13 mouse cellular contexts compared by ENCODE assay signal in the genomic region with DNA sequence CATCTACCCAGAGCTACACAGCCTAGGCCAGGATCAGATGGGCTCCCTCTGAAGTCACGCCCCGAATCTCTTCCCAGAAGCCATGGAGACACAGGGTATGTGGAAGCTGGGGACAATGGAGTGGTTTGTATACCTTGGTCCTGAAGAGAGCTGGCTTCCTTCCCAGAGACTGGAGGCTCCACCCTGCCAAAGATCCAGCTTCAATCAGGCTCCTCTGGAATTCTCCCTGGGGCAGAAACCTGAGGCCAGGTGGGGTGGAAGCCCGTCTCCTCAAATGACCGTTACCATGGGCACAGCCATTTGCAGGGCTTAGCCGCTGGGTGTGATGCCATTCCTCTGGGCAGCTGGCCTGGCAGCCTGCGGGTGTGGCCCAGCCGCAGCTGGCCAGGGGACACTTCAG. TPM values are rescaled to one million over a fixed set of nuclear protein-coding genes. Genes with fewer than 3 reads are reported as not detected.
DNase-seq lines count a peak whose midpoint lies in the region; ATAC-seq and TF ChIP-seq lines count a peak whose summit lies in the region.
"Had no signal": no experiment of that assay in that cellular context is flagged by ENCODE, and none has a peak within 500 bp of the region (broad histone marks: within the 10 kb centered on the region; RNA-seq: fewer than 3 reads in every experiment).

No protein-coding gene starts in this region.

- H3K4me3 ChIP-seq in ES-E14 (ENCODE audit: insufficient read depth in 1 of 2, low read depth in 1 of 2, low read length in 2 of 2, poor library complexity in 1 of 2, severe bottlenecking in 1 of 2), result no peak overlapping the region
- H3K4me3 ChIP-seq in lung, embryonic 15.5 days, result no peak overlapping the region
- H3K4me3 ChIP-seq in midbrain, embryonic 15.5 days, result no peak overlapping the region
- H3K4me3 ChIP-seq: heart, embryonic 15.5 days had no signal

- H3K9me3 ChIP-seq in ES-E14 (ENCODE audit: control insufficient read depth, insufficient read depth, low read depth, low read length), result no peaks in the 10 kb centered on the region
- no peaks in the 10 kb centered on the region for H3K9me3 ChIP-seq in lung, embryonic 15.5 days
- no peaks in the 10 kb centered on the region for H3K9me3 ChIP-seq in midbrain, embryonic 15.5 days
- H3K9me3 ChIP-seq: heart, embryonic 15.5 days had no signal

- WGBS in lung, embryonic 15.5 days, result 40% methylated on average over 7 of the region's 7 CpGs
- WGBS in midbrain, embryonic 15.5 days, result 77% methylated on average over 7 of the region's 7 CpGs

- H3K27me3 ChIP-seq in lung, embryonic 15.5 days, result peaks cover 3% of the 10 kb centered on the region
- no peaks in the 10 kb centered on the region for H3K27me3 ChIP-seq in midbrain, embryonic 15.5 days (replicated peaks)

- DNase-seq in 3T3-L1 (ENCODE audit: low read depth, low spot score) (peak; percentile 72), ES-E14 (ENCODE audit: low read depth, low spot score) (peak; percentile 59)
- peak; percentile 42 to 74 for DNase-seq in kidney, adult 8-10 months
- no peak for DNase-seq in ovary, postnatal 14 days (ENCODE audit: low spot score)
- DNase-seq: cerebellum, postnatal 25 days; left cerebral cortex, postnatal 4 days; right cerebral cortex, postnatal 14 days; thymus, adult 2 months had no signal

- peak overlapping the region; percentile 59 for H3K27ac ChIP-seq in ES-E14 (ENCODE audit: insufficient read depth, low read depth, low read length, poor library complexity, severe bottlenecking)
- no peak overlapping the region for H3K27ac ChIP-seq in lung, embryonic 15.5 days
- no peak overlapping the region for H3K27ac ChIP-seq in midbrain, embryonic 15.5 days
- H3K27ac ChIP-seq: heart, embryonic 15.5 days had no signal

- peak overlapping the region; percentile 24; the same call in 1 of the 2 replicates for H3K9ac ChIP-seq in ES-E14 (ENCODE audit: insufficient read depth, low read depth, low read length, poor library complexity, severe bottlenecking)
- H3K9ac ChIP-seq in lung, embryonic 15.5 days, result no peak overlapping the region
- H3K9ac ChIP-seq in midbrain, embryonic 15.5 days, result no peak overlapping the region
- H3K9ac ChIP-seq: heart, embryonic 15.5 days had no signal

- H3K4me2 ChIP-seq in lung, embryonic 15.5 days, result no peak overlapping the region
- no peak overlapping the region for H3K4me2 ChIP-seq in midbrain, embryonic 15.5 days
- H3K4me2 ChIP-seq: heart, embryonic 15.5 days had no signal

- no peaks in the 10 kb centered on the region for H3K36me3 ChIP-seq in ES-E14 (ENCODE audit: control insufficient read depth, insufficient read depth, low read length, poor library complexity, severe bottlenecking)
- no peaks in the 10 kb centered on the region for H3K36me3 ChIP-seq in lung, embryonic 15.5 days
- H3K36me3 ChIP-seq in midbrain, embryonic 15.5 days (replicated peaks), result no peaks in the 10 kb centered on the region
- H3K36me3 ChIP-seq: heart, embryonic 15.5 days had no signal

- peak; percentile 32; the same call in 1 of the 2 replicates for ATAC-seq in lung, embryonic 15.5 days (ENCODE audit: borderline replicate concordance, extremely low read depth, low FRiP score, low TSS enrichment)
- no peak for ATAC-seq in CD4-positive, CD25-positive, alpha-beta regulatory T cell, adult 4 months
- ATAC-seq in midbrain, embryonic 15.5 days (replicated peaks), result no peak
- ATAC-seq: intestine, embryonic 16.5 days had no signal

- peaks cover 0 to 19% of the 10 kb centered on the region in 2 experiments; a peak in 2 of 4 replicates for H3K4me1 ChIP-seq in ES-E14 (ENCODE audit: control insufficient read depth in 2 of 2, insufficient read depth in 2 of 2, low read length in 2 of 2, poor library complexity in 1 of 2)
- peaks cover 15% of the 10 kb centered on the region for H3K4me1 ChIP-seq in lung, embryonic 15.5 days
- peaks cover 10% of the 10 kb centered on the region for H3K4me1 ChIP-seq in midbrain, embryonic 15.5 days

- in situ Hi-C loops in ES-E14 (cut with MboI; ENCODE audit: low sequenced_read_pairs in 2 of 2, unreplicated experiment in 2 of 2), result no loop called here

TF ChIP-seq in ES-E14, 5 proteins besides CTCF, POLR2A, EP300 and RAD21:
- no peak for TF ChIP-seq ZNF384 (IDR thresholded peaks at IDR 0.05; ENCODE audit: low read depth, low read length)
- no peak for TF ChIP-seq ZC3H11A (IDR thresholded peaks at IDR 0.05; ENCODE audit: borderline replicate concordance, low read depth, low read length)
- no peak for TF ChIP-seq MAFK (IDR thresholded peaks at IDR 0.05; ENCODE audit: insufficient read depth, low read depth, low read length)
- TF ChIP-seq HCFC1 (IDR thresholded peaks at IDR 0.05; ENCODE audit: borderline replicate concordance, insufficient read depth, low read length), result no peak
- TF ChIP-seq CHD2 (IDR thresholded peaks at IDR 0.05; ENCODE audit: low read depth, low read length), result no peak

RNA-seq across cellular contexts. Expression of gene Trpv4, which starts 6.5 kb away (rescaled TPM):
- 1.4 and 3.5 TPM in 2 replicates for total RNA-seq in ES-E14 (2012; rRNA removed)
- 2.0 and 2.2 TPM in 2 replicates for polyA plus RNA-seq in lung, embryonic 15.5 days (2015; fragmentation: Nextera tagmentation; extraction: Ambion mirVana)
- 1 to 10 TPM in 1 of 2 experiments, under 1 TPM in 1; 0.13 to 1.4 TPM for polyA plus RNA-seq in CD4-positive, CD25-positive, alpha-beta regulatory T cell, adult 4 months (2017; shearing (Covaris generic))
- 0.69 and 0.92 TPM in 2 replicates for polyA plus RNA-seq in midbrain, embryonic 15.5 days (2015; fragmentation: Nextera tagmentation; extraction: Ambion mirVana)

RNA-seq across cellular contexts. Expression of gene Gltp, which starts 26.0 kb away (rescaled TPM):
- total RNA-seq in ES-E14 (2012; rRNA removed), result 15.6 and 17.2 TPM in 2 replicates
- 95.4 and 106 TPM in 2 replicates for polyA plus RNA-seq in lung, embryonic 15.5 days (2015; fragmentation: Nextera tagmentation; extraction: Ambion mirVana)
- polyA plus RNA-seq in CD4-positive, CD25-positive, alpha-beta regulatory T cell, adult 4 months (2017; shearing (Covaris generic)), result 100 to 1,000 TPM; 217 to 251 TPM
- polyA plus RNA-seq in midbrain, embryonic 15.5 days (2015; fragmentation: Nextera tagmentation; extraction: Ambion mirVana), result 34.5 and 39.1 TPM in 2 replicates

RNA-seq across cellular contexts. Expression of gene Tchp, which starts 42.8 kb away (rescaled TPM):
- 20.6 and 33.8 TPM in 2 replicates for total RNA-seq in ES-E14 (2012; rRNA removed)
- polyA plus RNA-seq in lung, embryonic 15.5 days (2015; fragmentation: Nextera tagmentation; extraction: Ambion mirVana), result 12.3 and 12.8 TPM in 2 replicates
- 10 to 100 TPM in 1 of 2 experiments, 1 to 10 TPM in 1; 3.7 to 14.3 TPM for polyA plus RNA-seq in CD4-positive, CD25-positive, alpha-beta regulatory T cell, adult 4 months (2017; shearing (Covaris generic))
- 15.6 and 15.9 TPM in 2 replicates for polyA plus RNA-seq in midbrain, embryonic 15.5 days (2015; fragmentation: Nextera tagmentation; extraction: Ambion mirVana)
